Mouse (Mus musculus) C2C12 (cell line): Measurements from ENCODE around the gene Tnfrsf21.

Source experiments
- CEBPB ChIP-seq: IDR thresholded peaks from one replicate; pipeline ENCODE4 v1.6.1; 2011; ENCODE audit warnings: low read depth, mild to moderate bottlenecking, control low read depth, moderate library complexity
- CTCF ChIP-seq: IDR thresholded peaks from one replicate; pipeline ENCODE4 v1.5.1; 2011; ENCODE audit not compliant: control insufficient read depth, insufficient read depth, insufficient read length
- FOSL1 ChIP-seq: IDR thresholded peaks from one replicate; pipeline ENCODE4 v1.8.0; 2011; ENCODE audit warnings: mild to moderate bottlenecking, low read length; ENCODE audit not compliant: poor library complexity, insufficient read depth, severe bottlenecking
- MAX ChIP-seq: IDR thresholded peaks from one replicate; pipeline ENCODE4 v1.6.1; 2011; ENCODE audit warnings: mild to moderate bottlenecking, control low read depth
- MYOD1 ChIP-seq: IDR thresholded peaks from one replicate; pipeline ENCODE4 v1.6.1; 2011; ENCODE audit warnings: low read depth; ENCODE audit not compliant: control insufficient read depth, insufficient read length
- MYOG ChIP-seq: IDR thresholded peaks from one replicate; pipeline ENCODE4 v1.6.1; 2011; ENCODE audit not compliant: control insufficient read depth, insufficient read length; ENCODE audit errors: extremely low read depth
- USF1 ChIP-seq: IDR thresholded peaks from one replicate; pipeline ENCODE4 v1.6.1; 2011; ENCODE audit warnings: low read depth, mild to moderate bottlenecking, control low read depth, moderate library complexity

- TF ChIP-seq CTCF: no peak
- no peak for TF ChIP-seq MYOD1
- TF ChIP-seq USF1: no peak
- no peak for TF ChIP-seq CEBPB
- no peak for TF ChIP-seq MAX
- TF ChIP-seq MYOG: no peak
- TF ChIP-seq FOSL1: no peak
Observed at GRCm38 (mm10) chr17:42999446-42999977, 16.8 kb upstream of the Tnfrsf21 start.
